Mouse (Mus musculus) stomach, embryonic 15.5 days (tissue): ENCODE data around the gene Cdc26. TPM values are rescaled to one million over a fixed set of nuclear protein-coding genes. Genes with fewer than 3 reads are reported as not detected.
A peak's percentile ranks its signal among the peaks of the same experiment; 100 is the strongest.

ENCODE experiments used
- ATAC-seq: fragments of 200-750 bp; cut with Nextera tagmentation; 2 replicates; pipeline ENCODE4 v1.8.0; 2017; ENCODE audit warnings: low read depth, moderate number of reproducible peaks, moderate TSS enrichment; ENCODE audit not compliant: insufficient read depth, low FRiP score
- H3K27ac ChIP-seq: fragments of 300-500 bp; sonication (generic); 2 replicates; pipeline ENCODE4 v1.5.1; 2015; ENCODE audit warnings: mild to moderate bottlenecking, inconsistent platforms
- H3K27me3 ChIP-seq: fragments of 300-500 bp; sonication (generic); replicated peaks from 2 replicates; pipeline ENCODE4 v1.6.1; 2015; ENCODE audit warnings: inconsistent platforms
- H3K36me3 ChIP-seq: fragments of 300-500 bp; sonication (generic); 2 replicates; pipeline ENCODE4 v1.6.1; 2015; ENCODE audit warnings: inconsistent platforms
- H3K4me1 ChIP-seq: fragments of 300-500 bp; sonication (generic); 2 replicates; pipeline ENCODE4 v1.6.1; 2015; ENCODE audit warnings: inconsistent platforms
- H3K4me2 ChIP-seq: fragments of 300-500 bp; sonication (generic); 2 replicates; pipeline ENCODE4 v1.6.1; 2015; ENCODE audit warnings: mild to moderate bottlenecking, inconsistent platforms
- H3K4me3 ChIP-seq: fragments of 300-500 bp; sonication (generic); replicated peaks from 2 replicates; pipeline ENCODE4 v1.5.1; 2015; ENCODE audit warnings: inconsistent platforms
- H3K9ac ChIP-seq: fragments of 300-500 bp; sonication (generic); 2 replicates; pipeline ENCODE4 v1.6.1; 2015; ENCODE audit warnings: inconsistent platforms
- H3K9me3 ChIP-seq: fragments of 300-500 bp; sonication (generic); 2 replicates; pipeline ENCODE4 v1.6.1; 2016; ENCODE audit warnings: inconsistent platforms
- WGBS: fragments of 180-500 bp; shearing (Covaris S2); methylation state at CpG from one replicate; pipeline ENCODE4 v1.1.7; 2015; 5-methylcytosine and 5-hydroxymethylcytosine counted together
- polyA plus RNA-seq: library from polyadenylated mRNA; unstranded; fragments of >200 nt; fragmentation: Nextera tagmentation; extraction: Ambion mirVana; gene quantifications from 2 replicates; pipeline ENCODE4 v1.2.1, GENCODE M21; 2015

Cdc26 gene
- 136 and 146 TPM in 2 replicates for polyA plus RNA-seq

DNA sequence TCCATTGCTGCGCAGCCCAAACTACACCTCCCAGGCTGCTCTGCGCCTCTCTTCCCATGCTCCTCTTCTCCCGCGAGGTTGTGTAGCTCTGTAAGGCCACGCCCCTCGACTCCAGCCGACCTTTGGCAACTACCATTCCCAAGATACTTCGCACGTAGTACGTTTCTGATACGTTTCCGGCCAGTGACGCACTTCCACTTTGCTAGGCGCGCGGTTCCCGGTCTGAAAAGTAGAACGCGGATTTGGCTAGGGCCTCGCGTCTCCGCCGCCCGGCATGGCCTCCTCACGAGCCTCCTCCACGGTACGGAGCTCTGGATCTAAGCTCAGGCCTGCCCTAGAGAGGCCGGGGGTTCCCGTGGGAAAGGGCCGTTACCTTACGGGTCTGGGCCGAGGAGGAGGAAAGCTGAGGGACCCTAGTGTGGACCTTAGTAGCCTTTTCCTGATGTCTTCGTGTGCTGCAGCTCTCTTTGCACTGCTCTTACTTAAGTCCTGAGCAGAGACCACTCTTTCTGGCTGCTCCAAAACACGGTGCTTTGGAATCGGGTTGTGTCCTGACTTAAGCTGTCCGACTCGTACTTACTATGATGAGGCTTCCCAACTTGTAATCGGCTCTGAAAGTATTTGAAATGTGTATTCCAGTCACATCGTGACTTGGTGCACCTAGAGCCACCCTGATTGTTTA is at the start of gene Cdc26, which contains the start of gene Prpf4:
TSS of gene Cdc26 (minus strand) at position 42 of the 682 bp plus-strand sequence.
TSS of gene Prpf4 (plus strand) at position 197 of the 682 bp plus-strand sequence.
- H3K27me3 ChIP-seq = no peaks in the 10 kb centered on the region
- peak within 1 kb of the TSS; percentile 65 for H3K4me2 ChIP-seq
- H3K9me3 ChIP-seq = no peaks in the 10 kb centered on the region
- peak; percentile 99 for ATAC-seq
- H3K4me1 ChIP-seq = 0 out of 2 replicates have a peak, but pooled peaks cover 9% of the 10 kb centered on the region
- H3K9ac ChIP-seq = peak within 1 kb of the TSS; percentile 65
- under 1% methylated on average over 39 of the region's 39 CpGs for WGBS
- H3K4me3 ChIP-seq = peak within 1 kb of the TSS; percentile 78
- peaks cover 8% of the 10 kb centered on the region; the same call in 1 of the 2 replicates for H3K36me3 ChIP-seq
- H3K27ac ChIP-seq = peak within 1 kb of the TSS; percentile 84

DNA sequence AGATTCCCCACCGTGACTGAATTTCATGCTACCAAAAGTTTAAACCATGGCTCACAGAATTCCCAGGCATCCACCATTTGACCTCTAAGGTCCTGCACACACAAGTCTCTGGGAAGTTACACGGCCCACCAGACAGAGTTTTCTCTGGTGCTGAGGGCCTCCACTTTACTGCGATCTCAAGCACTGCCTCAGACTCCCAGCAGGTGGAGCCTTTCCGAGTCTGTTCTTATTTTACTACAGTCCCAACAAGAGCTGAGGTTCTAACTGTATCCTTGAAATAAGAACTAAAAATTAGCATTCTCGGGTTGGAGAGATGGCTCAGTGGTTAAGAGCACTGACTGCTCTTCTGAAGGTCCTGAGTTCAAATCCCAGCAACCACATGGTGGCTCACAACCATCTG is 46.6 kb upstream of the Cdc26 start:
- no peaks in the 10 kb centered on the region for H3K4me1 ChIP-seq
- 49% methylated on average over 5 of the region's 5 CpGs for WGBS
- H3K9me3 ChIP-seq = no peaks in the 10 kb centered on the region
- no peak overlapping the region for H3K4me2 ChIP-seq
- H3K4me3 ChIP-seq = no peak overlapping the region
- no peaks in the 10 kb centered on the region for H3K27me3 ChIP-seq
- H3K27ac ChIP-seq = no peak overlapping the region
- H3K9ac ChIP-seq = no peak overlapping the region
- no peaks in the 10 kb centered on the region for H3K36me3 ChIP-seq
- no peak for ATAC-seq

DNA sequence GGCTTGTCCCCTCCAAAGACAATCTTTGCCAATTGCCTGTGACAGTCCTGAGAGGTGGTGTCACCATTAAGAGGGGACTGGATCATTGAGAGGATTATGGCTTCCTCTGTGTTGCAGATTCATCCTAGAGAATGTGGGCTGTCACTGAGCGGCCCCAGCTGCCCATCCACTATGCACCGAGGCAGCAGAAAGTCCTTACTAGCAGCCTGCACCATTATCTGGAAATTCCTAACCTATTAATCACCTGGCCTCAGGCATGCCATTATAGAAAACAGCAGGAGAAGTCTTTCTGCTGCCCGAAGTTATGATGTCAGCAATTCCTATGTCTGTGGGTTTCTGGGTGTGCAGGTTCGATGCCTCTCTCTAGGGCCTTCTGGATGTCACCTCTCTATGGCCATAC is 32.5 kb upstream of the Cdc26 start:
- Histone ChIP-seq H3K27ac (no peak overlapping the region), H3K36me3 (no peaks in the 10 kb centered on the region), H3K9me3 (no peaks in the 10 kb centered on the region), H3K27me3 (no peaks in the 10 kb centered on the region), H3K4me3 (no peak overlapping the region), H3K9ac (no peak overlapping the region), H3K4me2 (no peak overlapping the region), H3K4me1 (no peaks in the 10 kb centered on the region)
- WGBS = 58% methylated on average over 4 of the region's 4 CpGs
- no peak for ATAC-seq

DNA sequence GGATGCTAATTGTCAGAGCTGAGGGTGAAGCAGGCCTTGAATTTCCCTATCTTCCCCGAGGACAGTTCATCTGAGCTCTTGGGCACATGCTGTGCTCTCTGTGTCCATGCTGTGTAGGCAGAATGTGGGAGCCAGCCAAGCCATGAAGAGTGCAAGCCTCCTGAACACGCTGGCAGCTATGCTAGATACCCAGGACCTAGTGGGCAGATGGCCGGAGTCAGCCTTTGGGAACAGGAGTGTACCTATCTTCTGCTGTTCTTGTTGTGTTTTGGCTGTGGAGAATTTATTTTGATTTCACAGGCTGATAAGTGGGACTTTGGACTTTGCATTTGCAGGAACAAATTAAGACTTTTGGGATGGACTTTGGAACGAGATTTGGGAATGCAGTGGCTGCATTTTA is 32.1 kb upstream of the Cdc26 start:
- Histone ChIP-seq H3K4me2 (no peak overlapping the region), H3K4me1 (no peaks in the 10 kb centered on the region), H3K36me3 (no peaks in the 10 kb centered on the region), H3K4me3 (no peak overlapping the region), H3K27ac (no peak overlapping the region), H3K9ac (no peak overlapping the region), H3K9me3 (no peaks in the 10 kb centered on the region), H3K27me3 (no peaks in the 10 kb centered on the region)
- 71% methylated on average over 4 of the region's 4 CpGs for WGBS
- no peak for ATAC-seq

DNA sequence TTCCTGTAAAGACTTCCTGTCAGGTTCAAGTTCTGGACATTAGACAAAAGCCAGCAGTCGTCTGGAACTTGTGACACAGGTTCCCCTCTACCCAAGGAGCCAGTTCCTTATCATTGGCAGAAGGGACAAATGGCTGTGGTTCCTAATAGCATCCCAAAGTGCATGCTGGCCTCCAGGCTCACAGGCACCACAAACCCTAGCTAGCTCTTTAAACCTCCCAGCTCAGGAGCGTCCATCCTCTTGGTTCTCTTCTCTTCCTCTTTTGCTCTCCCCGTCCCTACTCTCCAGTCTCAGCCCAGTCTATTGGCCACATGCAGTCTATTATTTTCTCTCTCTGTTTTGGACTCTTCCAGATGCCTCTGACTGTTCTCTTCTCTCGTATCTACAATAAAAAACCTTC is 31.4 kb upstream of the Cdc26 start:
- 54% methylated on average over 4 of the region's 4 CpGs for WGBS
- H3K27me3 ChIP-seq = no peaks in the 10 kb centered on the region
- no peak for ATAC-seq
- H3K36me3 ChIP-seq = no peaks in the 10 kb centered on the region
- H3K4me1 ChIP-seq = no peaks in the 10 kb centered on the region
- H3K4me2 ChIP-seq = no peak overlapping the region
- no peaks in the 10 kb centered on the region for H3K9me3 ChIP-seq
- H3K27ac ChIP-seq = no peak overlapping the region
- H3K4me3 ChIP-seq = no peak overlapping the region
- no peak overlapping the region for H3K9ac ChIP-seq

DNA sequence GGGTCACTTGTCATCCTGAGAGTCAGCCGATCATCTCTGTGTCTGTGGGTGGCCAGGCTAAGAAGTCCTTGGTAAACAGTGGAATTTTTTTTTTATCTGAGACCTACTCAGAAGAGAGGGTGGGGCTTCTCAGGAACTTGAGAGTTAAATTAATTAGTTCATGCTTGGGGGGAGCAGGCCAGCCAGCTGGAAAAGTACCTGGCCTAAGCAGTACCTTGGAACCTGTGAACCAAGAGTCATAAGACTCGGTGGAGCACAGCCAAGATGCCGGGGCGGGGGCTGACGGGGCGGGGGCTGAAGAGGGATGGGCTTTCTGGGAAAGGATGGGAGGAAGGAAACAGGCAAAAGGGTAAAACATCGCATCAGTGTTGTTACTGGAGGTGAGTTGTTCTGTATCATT is 29.4 kb upstream of the Cdc26 start:
- Histone ChIP-seq H3K36me3 (no peaks in the 10 kb centered on the region), H3K27ac (no peak overlapping the region), H3K4me2 (no peak overlapping the region), H3K9me3 (no peaks in the 10 kb centered on the region), H3K9ac (no peak overlapping the region), H3K4me3 (no peak overlapping the region), H3K27me3 (no peaks in the 10 kb centered on the region), H3K4me1 (no peaks in the 10 kb centered on the region)
- 76% methylated on average over 7 of the region's 7 CpGs for WGBS
- no peak for ATAC-seq

DNA sequence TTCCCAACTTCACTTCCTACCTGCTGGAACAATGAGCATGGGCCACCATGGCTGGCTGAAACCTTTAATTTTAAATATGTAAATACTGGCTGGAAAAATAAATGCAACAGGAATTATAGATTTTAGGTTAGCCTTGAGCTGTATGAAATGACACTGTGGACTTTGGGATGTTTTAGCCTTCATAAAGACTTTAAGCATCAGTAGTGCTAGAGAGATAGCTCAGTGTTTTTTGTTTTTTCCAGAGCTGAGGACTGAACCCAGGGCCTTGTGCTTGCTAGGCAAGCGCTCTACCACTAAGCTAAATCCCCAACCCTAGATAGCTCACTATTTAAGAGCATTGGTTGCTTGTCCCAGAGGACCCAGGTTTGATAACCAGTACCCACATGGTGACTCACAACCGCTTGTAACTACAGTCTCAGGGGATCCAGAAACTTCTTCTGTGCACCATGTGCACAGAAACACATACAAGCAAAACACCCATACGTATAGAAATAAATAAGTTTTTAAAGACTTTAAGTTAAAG is 28.9 kb upstream of the Cdc26 start:
- no peaks in the 10 kb centered on the region for H3K27me3 ChIP-seq
- WGBS = 90% methylated on average over 3 of the region's 3 CpGs
- no peak overlapping the region for H3K9ac ChIP-seq
- no peaks in the 10 kb centered on the region for H3K36me3 ChIP-seq
- H3K4me2 ChIP-seq = no peak overlapping the region
- no peak for ATAC-seq
- no peak overlapping the region for H3K27ac ChIP-seq
- H3K9me3 ChIP-seq = no peaks in the 10 kb centered on the region
- no peak overlapping the region for H3K4me3 ChIP-seq
- H3K4me1 ChIP-seq = no peaks in the 10 kb centered on the region

DNA sequence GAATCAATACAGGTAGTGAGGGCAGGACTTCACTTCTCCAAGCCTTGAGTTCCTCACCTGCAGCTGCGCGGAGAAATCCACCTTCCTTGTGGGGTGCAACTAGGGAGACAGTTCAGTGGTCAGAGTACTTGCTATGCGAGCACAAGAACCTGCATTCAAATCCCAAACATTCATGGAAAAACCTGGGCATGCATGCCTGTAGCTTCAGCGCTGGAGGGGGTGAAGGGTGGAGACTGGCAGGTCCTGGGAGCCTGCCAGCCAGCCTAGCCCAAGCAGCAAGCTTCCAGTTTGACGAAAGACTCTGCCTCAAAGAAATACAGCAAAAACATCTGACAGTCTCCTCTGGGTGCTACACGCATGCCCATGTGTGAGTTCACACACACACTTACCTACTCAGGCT is 26.6 kb upstream of the Cdc26 start, which contains the start of gene Rnf183:
TSS of gene Rnf183 (minus strand) at position 172 of the 400 bp plus-strand sequence.
- H3K9ac ChIP-seq = no peak within 1 kb of the TSS
- no peak within 1 kb of the TSS for H3K4me2 ChIP-seq
- 79% methylated on average over 6 of the region's 6 CpGs for WGBS
- no peak within 1 kb of the TSS for H3K27ac ChIP-seq
- no peak for ATAC-seq
- H3K9me3 ChIP-seq = no peaks in the 10 kb centered on the region
- no peaks in the 10 kb centered on the region for H3K4me1 ChIP-seq
- H3K27me3 ChIP-seq = no peaks in the 10 kb centered on the region
- H3K4me3 ChIP-seq = no peak within 1 kb of the TSS
- H3K36me3 ChIP-seq = no peaks in the 10 kb centered on the region

DNA sequence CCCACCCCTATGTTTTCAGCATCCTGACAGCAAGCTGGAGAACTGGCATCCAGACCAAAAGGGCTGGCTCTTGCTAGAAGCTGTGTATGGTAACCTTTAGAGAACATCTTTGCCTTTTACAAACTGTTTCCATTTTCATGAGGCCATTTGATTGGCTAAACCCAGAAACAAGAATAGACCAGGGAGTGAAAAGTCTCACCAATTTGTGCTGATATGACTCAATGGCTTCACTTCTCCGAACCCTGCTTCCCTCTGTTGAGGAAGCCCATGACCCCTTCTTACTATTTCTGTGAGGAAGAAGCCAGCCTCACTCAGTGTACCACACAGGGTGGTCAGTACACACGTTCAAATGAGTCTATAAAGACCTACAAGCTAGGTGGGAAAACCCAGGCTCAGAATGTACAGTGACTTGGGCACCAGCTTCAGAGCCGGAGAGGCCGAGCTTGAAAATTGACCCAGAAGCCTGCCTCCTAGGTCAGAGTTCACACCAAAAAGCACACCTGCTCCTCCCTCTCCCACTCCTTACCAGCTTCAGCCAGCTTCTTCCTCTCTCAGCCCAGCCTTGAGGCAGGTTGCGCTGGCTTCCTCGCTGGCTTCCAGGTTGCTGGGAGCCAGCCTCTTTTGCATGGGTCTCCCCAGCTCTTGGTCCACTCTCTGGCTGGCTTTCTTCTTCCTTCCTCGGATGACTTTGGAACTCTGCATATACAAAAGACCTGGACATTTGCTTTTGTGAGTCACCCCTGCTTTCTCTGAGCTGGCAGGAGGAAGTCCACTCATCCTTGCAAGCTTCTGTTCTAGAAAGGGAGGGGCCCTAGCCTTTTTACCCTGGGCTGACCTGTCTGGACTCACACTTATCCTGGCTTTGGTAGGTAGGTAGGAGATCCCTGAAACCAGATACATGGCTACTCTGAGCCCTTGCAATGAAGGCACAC is 25.8 kb upstream of the Cdc26 start:
- Histone ChIP-seq H3K9ac (no peak overlapping the region), H3K27ac (no peak overlapping the region), H3K9me3 (no peaks in the 10 kb centered on the region), H3K4me2 (no peak overlapping the region), H3K4me1 (no peaks in the 10 kb centered on the region), H3K36me3 (no peaks in the 10 kb centered on the region), H3K4me3 (no peak overlapping the region), H3K27me3 (no peaks in the 10 kb centered on the region)
- ATAC-seq = no peak
- WGBS = 70% methylated on average over 7 of the region's 7 CpGs

DNA sequence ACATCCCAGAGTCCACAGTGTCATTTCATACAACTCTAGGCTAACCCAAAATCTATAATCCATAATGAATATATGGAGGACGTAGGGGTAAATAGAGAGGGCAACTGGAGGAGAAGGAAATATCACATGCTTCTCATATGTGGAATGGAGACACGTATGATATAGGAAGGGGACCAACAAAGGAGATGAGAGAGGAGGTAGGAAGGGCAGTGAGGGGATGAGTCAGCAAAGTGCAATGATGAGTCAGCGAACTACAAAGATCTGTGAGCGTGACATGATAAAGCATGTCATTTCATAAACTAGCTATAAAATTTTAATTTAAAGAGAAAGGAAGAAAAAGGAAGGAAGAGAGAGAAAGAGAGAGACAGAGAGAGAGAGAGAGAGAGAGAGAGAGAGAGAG is 23.1 kb upstream of the Cdc26 start:
- Histone ChIP-seq H3K4me1 (no peaks in the 10 kb centered on the region), H3K4me2 (no peak overlapping the region), H3K9ac (no peak overlapping the region), H3K9me3 (no peaks in the 10 kb centered on the region), H3K4me3 (no peak overlapping the region), H3K36me3 (no peaks in the 10 kb centered on the region), H3K27ac (no peak overlapping the region), H3K27me3 (no peaks in the 10 kb centered on the region)
- ATAC-seq = no peak
- 80% methylated on average over 4 of the region's 4 CpGs for WGBS

DNA sequence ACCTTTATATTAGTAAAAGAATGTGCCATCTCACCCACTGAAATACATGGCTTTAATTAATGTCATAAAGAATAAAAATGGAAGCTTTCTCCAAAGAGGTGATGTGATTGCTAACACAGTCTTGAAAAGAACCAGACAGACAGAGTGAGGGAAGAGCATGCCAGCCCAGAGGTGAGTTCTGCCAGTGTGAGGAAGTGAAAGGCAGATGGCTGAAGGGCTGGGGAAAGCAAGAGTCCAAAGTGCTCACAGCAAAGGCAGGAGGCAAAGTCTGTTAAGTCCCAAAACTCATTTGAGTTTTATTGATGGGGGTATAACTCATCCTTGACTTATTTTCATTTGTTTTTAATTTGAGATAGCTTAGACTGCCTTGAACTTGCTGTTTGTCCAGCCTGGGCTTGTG is 22.2 kb upstream of the Cdc26 start:
- no peak for ATAC-seq
- H3K4me3 ChIP-seq = no peak overlapping the region
- H3K4me1 ChIP-seq = no peaks in the 10 kb centered on the region
- no peaks in the 10 kb centered on the region for H3K9me3 ChIP-seq
- no peak overlapping the region for H3K4me2 ChIP-seq
- H3K27me3 ChIP-seq = no peaks in the 10 kb centered on the region
- no peak overlapping the region for H3K9ac ChIP-seq
- no peaks in the 10 kb centered on the region for H3K36me3 ChIP-seq
- H3K27ac ChIP-seq = no peak overlapping the region

DNA sequence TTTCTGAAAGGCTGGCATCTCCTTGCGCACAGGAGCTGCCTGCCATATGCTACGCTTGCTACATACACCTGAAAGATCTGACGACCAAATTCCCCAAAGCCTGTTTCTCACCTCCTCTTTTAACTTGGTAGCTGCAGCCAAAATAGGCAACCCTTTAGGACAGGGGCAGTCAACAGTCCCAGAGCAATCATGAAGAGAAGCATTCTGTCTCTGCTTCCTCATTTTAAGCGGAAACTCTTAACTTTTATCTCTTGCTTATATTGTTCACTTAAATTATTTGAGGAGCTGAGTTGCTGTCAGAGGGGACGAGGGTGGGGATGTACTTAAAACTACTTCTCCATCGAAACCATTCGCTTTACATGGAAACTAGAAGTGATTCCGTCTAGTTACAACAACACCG is 21.2 kb upstream of the Cdc26 start:
- Histone ChIP-seq H3K36me3 (no peaks in the 10 kb centered on the region), H3K4me3 (no peak overlapping the region), H3K9me3 (no peaks in the 10 kb centered on the region), H3K9ac (no peak overlapping the region), H3K27ac (no peak overlapping the region), H3K4me1 (no peaks in the 10 kb centered on the region), H3K27me3 (no peaks in the 10 kb centered on the region), H3K4me2 (no peak overlapping the region)
- ATAC-seq = no peak
- 87% methylated on average over 9 of the region's 9 CpGs for WGBS
